Comparison of ENCODE assay signal across 34 mouse cellular contexts in genomic region chr8:75642958-75643357, GRCm38 (mm10).
"Had no signal": no experiment of that assay in that cellular context is flagged by ENCODE, and none has a peak within 500 bp of the region (broad histone marks: within the 10 kb centered on the region; RNA-seq: fewer than 3 reads in every experiment).

No protein-coding gene starts in this region.

- H3K9ac ChIP-seq: heart, embryonic 12.5 days; heart, embryonic 13.5 days; heart, embryonic 15.5 days; hindbrain, embryonic 12.5 days; hindbrain, embryonic 13.5 days; hindbrain, embryonic 14.5 days; hindbrain, embryonic 15.5 days; intestine, embryonic 15.5 days; kidney, embryonic 15.5 days had no signal

- H3K27me3 ChIP-seq: heart, embryonic 12.5 days; heart, embryonic 13.5 days; heart, embryonic 15.5 days; hindbrain, embryonic 12.5 days; hindbrain, embryonic 13.5 days; hindbrain, embryonic 15.5 days; intestine, embryonic 15.5 days; kidney, embryonic 15.5 days had no signal

- H3K27ac ChIP-seq: heart, embryonic 10.5 days; heart, embryonic 13.5 days; heart, embryonic 15.5 days; hindbrain, embryonic 10.5 days; hindbrain, embryonic 12.5 days; hindbrain, embryonic 13.5 days; hindbrain, embryonic 14.5 days; hindbrain, embryonic 15.5 days; hindbrain, postnatal 0 days; intestine, embryonic 15.5 days; kidney, embryonic 15.5 days; kidney, postnatal 0 days; layer of hippocampus, adult 2 months had no signal

- ATAC-seq: hindbrain, embryonic 16.5 days; hindbrain, postnatal 0 days; inflammation-experienced regulatory T-cells, adult 6 months; intestine, embryonic 15.5 days; intestine, embryonic 16.5 days; intestine, postnatal 0 days had no signal

- H3K4me1 ChIP-seq: heart, embryonic 10.5 days; heart, embryonic 12.5 days; heart, embryonic 13.5 days; heart, embryonic 15.5 days; hindbrain, embryonic 10.5 days; hindbrain, embryonic 12.5 days; hindbrain, embryonic 13.5 days; hindbrain, embryonic 15.5 days; intestine, embryonic 15.5 days; kidney, embryonic 15.5 days had no signal

- H3K9me3 ChIP-seq: heart, embryonic 10.5 days; heart, embryonic 12.5 days; heart, embryonic 13.5 days; heart, embryonic 15.5 days; hindbrain, embryonic 10.5 days; hindbrain, embryonic 12.5 days; hindbrain, embryonic 13.5 days; hindbrain, embryonic 15.5 days; intestine, embryonic 15.5 days; kidney, embryonic 15.5 days had no signal

- H3K4me2 ChIP-seq: heart, embryonic 12.5 days; heart, embryonic 13.5 days; heart, embryonic 15.5 days; hindbrain, embryonic 12.5 days; hindbrain, embryonic 13.5 days; hindbrain, embryonic 14.5 days; hindbrain, embryonic 15.5 days; intestine, embryonic 15.5 days; kidney, embryonic 15.5 days had no signal

- DNase-seq: heart, postnatal 10 days; heart, postnatal 14 days; heart, postnatal 36 days; heart, postnatal 4 days; kidney, adult 11 months; kidney, adult 18-20 months; kidney, adult 2 months; kidney, adult 8-10 months; kidney, adult 9 months; kidney, postnatal 10 days; kidney, postnatal 14 days; kidney, postnatal 25 days; kidney, postnatal 36 days; kidney, postnatal 4 days; layer of hippocampus, adult 9-11 months; layer of hippocampus, postnatal 36 days had no signal

- H3K4me3 ChIP-seq: heart, embryonic 10.5 days; heart, embryonic 12.5 days; heart, embryonic 13.5 days; heart, embryonic 15.5 days; hindbrain, embryonic 10.5 days; hindbrain, embryonic 12.5 days; hindbrain, embryonic 13.5 days; hindbrain, embryonic 15.5 days; intestine, embryonic 15.5 days; kidney, embryonic 15.5 days; layer of hippocampus, adult 2 months had no signal

- H3K36me3 ChIP-seq: heart, embryonic 10.5 days; heart, embryonic 12.5 days; heart, embryonic 13.5 days; heart, embryonic 15.5 days; hindbrain, embryonic 10.5 days; hindbrain, embryonic 12.5 days; hindbrain, embryonic 13.5 days; hindbrain, embryonic 15.5 days; intestine, embryonic 15.5 days; kidney, embryonic 15.5 days had no signal
